Mouse (Mus musculus) layer of hippocampus, adult 2 months (tissue): ENCODE measurements at regions not wholly inside any gene's neighbourhood (a gene's known extent, or its start where the extent isn't known, plus 50 kb on each side); places are given as distances from the start of the nearest gene placed in this dataset.

Source experiments
- DNase-seq, 2 experiments: peaks; one replicate each; pipeline ENCODE4 v3.0.0; 2022; ENCODE audit warnings: low spot score in 2 of 2
- H3K27ac ChIP-seq: fragments of 200-600 bp; 2 replicates; pipeline ENCODE4 v1.8.1; 2022
- H3K4me3 ChIP-seq: fragments of 200-600 bp; 2 replicates; pipeline ENCODE4 v1.8.1; 2022; ENCODE audit warnings: mild to moderate bottlenecking
- CTCF ChIP-seq: fragments of 200-600 bp; conservative IDR thresholded peaks from 2 replicates; pipeline ENCODE4 v1.8.1; 2022; ENCODE audit warnings: antibody characterized with exemption, mild to moderate bottlenecking, moderate library complexity

DNA sequence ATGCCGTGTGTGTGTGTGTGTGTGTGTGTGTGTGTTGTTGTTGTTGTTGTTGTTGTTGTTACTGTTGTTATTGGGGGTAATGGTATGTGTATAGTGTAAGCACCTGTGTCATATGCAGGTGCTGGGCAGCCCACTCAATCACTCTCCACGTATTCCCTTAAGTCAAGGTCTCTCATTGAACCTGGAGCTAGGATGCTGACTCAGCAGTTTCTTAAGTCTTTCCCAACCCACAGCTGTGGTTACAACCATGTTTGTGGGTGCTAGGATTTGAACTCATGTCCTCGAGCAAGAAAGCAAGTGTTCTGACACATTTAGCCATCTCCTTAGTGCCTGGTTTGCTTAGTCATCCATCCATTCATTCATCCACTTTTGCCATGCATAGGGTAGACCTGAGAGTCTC is 133.2 kb downstream of the 1700129C05Rik start:
- Histone ChIP-seq H3K4me3 (no peak overlapping the region), H3K27ac (no peak overlapping the region)
- TF ChIP-seq CTCF = no peak
- DNase-seq = no peak

DNA sequence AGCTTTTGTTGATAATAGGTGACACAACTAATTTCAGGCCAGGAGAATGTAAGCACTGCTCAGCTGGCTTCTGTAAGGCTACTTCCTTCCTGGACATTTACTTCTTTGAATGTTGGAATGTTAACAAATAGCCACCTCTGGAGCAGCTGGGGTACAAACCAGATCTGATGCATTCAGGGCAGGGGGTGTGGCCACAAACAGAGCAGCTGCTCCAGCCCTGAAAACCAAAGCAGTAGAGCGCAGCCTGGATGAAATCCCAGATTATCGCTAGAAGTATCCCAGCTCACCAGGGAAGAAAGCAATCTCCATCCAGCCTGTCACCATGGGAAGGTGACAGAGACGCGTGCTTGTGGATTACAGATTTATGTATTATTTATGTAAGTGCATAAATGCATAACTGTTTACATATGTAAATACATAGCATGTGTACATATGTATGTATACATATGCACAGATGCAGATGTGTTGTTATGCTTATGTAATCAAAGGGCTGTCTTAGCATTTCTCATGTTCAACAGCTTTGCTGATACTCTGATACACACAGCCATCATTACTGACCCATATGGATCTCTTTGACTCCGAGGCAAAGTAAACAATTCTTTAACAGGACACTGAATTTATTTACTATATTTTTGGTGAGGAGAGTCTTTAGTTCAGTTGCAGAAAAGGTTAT is 143.5 kb downstream of the 1700129C05Rik start:
- H3K27ac ChIP-seq = no peak overlapping the region
- no peak for DNase-seq
- no peak overlapping the region for H3K4me3 ChIP-seq
- no peak for TF ChIP-seq CTCF

DNA sequence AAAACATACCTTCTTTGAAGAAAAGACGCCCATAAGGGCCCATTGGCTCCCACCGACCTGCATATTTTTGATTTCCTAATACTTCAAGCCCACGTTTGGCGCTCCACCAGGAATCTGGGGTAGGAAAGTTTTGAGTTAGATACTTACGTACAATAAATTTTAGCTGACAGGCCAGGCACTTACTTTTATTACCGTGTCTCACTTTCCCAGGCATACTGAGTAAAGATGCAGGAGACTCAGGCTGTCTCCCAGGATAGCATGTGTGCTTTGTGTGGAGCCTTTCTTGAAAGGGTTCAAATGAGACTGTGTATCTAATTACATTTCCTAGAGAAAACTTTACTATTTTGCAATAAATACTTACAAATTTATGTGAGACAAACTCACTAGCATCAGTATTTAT is 147.7 kb downstream of the 1700129C05Rik start:
- TF ChIP-seq CTCF = no peak
- Histone ChIP-seq H3K27ac (no peak overlapping the region), H3K4me3 (no peak overlapping the region)
- no peak for DNase-seq

DNA sequence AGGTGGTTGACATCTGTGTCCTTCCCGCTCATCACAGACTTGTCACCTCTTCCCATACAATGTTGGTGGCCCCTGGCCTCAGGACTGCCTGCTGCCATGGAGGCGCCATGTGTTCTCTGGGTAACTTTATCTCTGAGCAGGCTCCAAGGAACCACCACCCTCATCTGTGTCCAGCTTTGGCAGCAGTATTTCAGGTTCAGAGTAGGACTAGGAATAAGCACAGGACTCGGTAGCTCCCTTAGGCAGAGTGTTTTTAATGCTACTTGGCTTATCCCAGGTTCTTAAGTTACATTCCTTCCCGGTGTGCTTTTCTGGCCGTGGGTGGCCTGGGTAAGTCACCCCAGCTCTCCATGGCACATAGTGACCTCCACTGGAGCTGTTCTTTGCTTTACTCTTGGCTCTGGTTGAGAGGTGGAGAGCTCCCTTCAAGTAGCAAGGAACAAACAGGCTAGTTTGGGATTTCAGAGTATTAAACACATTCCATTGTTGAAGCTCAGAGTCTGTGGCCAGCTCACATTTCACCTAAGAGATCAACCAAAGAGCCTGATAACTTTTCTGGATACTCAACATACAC is 153.0 kb downstream of the 1700129C05Rik start:
- no peak for DNase-seq
- TF ChIP-seq CTCF = no peak
- H3K27ac ChIP-seq = no peak overlapping the region
- no peak overlapping the region for H3K4me3 ChIP-seq

DNA sequence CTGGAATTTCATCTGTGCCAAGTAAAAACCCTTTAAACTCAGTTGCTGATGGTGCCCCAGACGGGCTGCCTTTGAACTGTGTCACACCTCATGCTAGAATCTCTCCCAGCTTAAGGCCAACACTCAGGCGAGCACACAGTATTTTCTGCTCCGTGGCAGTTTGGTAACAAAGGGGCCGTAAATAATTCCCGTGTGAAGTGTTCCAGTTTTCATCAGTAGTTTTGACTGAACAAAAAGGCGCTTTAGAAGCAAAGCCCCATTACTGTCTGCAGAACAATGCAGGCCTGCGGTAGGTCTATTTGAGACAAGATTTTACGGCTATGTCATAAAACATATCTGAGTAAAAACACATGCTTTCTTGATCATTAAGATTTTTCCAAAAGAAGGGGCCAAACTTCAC is 155.0 kb downstream of the 1700129C05Rik start:
- TF ChIP-seq CTCF = no peak

DNA sequence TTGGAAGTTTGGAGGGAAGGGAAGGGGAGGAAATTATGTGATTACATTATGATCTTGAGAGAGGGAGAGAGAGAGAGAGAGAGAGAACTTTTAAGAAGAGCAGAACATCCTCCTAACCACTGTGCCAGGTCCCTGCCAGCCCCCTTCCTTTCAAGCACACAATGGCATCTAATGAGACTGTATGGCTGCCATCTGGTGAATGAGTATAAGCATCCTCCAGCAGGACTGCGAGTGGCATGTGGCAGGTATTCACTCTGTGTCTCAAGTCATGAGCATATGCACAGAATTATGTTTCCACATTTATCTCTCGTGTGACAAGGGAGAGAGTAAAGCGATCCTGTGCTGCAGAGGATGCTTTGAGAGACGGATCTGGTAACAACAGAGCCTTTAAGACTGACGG is 156.9 kb downstream of the 1700129C05Rik start:
- Histone ChIP-seq H3K27ac (no peak overlapping the region), H3K4me3 (no peak overlapping the region)
- DNase-seq = no peak
- no peak for TF ChIP-seq CTCF

More for the DNA sequence above, 155.0 kb downstream of the 1700129C05Rik start:
- H3K27ac ChIP-seq = no peak overlapping the region
- H3K4me3 ChIP-seq = no peak overlapping the region
- DNase-seq = no peak

DNA sequence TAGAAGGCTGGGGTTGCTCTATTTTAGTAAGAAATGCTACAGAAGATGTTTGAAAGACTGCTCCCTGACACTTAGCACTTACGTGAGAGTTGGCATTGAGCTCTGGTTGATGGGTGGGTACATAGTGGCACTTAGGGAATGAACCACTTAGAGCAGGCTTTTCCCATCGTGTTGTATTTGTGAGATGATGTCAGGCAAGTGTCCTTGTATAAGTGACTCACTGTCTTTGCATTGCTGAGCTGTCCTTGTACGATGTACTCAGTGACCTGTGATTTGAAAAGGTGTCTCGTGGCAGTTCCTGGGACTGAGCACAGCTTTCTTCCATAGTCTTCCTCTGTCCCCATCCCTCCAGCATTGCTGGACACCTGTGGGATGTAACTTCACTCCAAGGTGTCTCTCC is 165.9 kb downstream of the 1700129C05Rik start:
- no peak for DNase-seq
- Histone ChIP-seq H3K4me3 (no peak overlapping the region), H3K27ac (no peak overlapping the region)
- no peak for TF ChIP-seq CTCF

DNA sequence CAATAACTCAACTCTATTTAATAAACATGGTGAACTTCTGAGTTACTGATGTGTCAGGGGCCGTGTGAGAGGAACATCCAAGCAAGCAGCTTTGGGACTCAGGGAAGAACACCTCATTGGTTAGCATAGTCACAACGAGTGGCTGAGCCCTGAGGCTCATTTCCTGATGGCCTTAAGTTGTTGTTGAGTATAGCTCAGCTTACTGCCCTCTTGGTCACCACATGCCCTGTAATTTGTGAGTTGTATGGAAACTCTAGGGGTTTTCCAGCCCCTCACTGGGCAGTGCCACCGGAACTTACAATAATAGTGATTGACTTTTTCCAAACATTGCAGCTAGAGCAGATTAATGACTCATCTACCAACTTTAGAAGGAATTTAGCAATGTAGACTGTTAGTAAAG is 173.4 kb downstream of the 1700129C05Rik start:
- DNase-seq = no peak
- Histone ChIP-seq H3K4me3 (no peak overlapping the region), H3K27ac (no peak overlapping the region)
- TF ChIP-seq CTCF = no peak

DNA sequence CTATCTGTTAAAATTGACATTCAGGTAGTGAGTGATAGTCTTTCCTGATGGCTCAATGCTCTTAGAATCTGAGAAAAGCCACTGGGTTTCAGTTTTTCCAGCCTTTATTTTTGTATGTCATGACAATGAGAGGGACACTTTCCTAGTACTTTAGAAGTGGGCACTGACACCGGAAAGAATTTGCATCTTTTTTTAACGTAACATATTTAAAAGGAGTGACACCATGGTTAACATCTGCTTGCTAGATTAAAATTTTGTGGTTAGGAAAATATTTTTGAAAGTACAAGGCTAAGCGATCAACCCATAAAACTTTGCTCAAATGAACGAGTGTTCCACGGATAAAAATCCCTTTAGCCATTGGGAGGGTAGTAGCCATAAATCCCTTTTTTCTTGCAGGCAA is 174.7 kb downstream of the 1700129C05Rik start:
- DNase-seq = no peak
- TF ChIP-seq CTCF = no peak
- no peak overlapping the region for H3K27ac ChIP-seq
- no peak overlapping the region for H3K4me3 ChIP-seq

DNA sequence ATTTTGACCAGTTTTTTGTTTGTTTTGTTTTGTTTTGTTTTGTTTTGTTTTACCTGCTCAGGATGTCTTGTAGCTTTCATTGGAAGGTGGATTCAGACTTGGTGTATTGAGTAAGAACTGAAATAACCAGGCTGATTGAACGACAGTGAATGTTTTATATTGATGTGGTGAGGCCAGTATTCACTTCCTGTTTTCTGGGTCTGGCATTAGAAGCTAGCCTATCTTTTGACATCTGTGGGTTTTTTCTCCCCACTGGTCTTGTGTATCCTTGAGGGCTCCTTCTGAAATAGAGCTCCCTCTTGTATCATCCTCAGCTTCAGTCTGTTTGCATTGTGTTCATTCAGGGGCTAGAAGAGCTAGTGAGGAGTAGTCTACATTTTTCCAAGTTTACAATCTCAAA is 175.5 kb downstream of the 1700129C05Rik start:
- no peak overlapping the region for H3K27ac ChIP-seq
- no peak for TF ChIP-seq CTCF
- no peak for DNase-seq
- H3K4me3 ChIP-seq = no peak overlapping the region

DNA sequence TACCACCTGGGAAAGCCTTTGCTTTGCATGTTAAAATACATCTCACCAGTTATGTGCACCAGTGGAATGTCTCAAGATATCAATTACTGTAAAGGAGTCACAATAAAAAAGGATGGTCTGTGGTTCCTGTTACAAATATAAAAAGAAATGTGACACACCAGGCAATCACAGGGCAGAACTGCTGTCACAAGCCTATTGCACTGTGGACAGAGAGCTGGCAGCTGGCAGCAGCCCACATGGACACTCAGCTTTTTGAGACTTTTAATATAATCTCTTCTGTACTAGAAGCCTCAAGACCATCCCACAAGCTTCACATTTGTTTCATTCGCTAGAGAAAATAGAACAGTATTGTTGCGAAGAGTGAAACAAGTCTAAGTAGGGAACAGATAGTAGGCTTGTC is 197.7 kb downstream of the 1700129C05Rik start:
- DNase-seq = no peak
- no peak overlapping the region for H3K4me3 ChIP-seq
- no peak overlapping the region for H3K27ac ChIP-seq
- no peak for TF ChIP-seq CTCF

DNA sequence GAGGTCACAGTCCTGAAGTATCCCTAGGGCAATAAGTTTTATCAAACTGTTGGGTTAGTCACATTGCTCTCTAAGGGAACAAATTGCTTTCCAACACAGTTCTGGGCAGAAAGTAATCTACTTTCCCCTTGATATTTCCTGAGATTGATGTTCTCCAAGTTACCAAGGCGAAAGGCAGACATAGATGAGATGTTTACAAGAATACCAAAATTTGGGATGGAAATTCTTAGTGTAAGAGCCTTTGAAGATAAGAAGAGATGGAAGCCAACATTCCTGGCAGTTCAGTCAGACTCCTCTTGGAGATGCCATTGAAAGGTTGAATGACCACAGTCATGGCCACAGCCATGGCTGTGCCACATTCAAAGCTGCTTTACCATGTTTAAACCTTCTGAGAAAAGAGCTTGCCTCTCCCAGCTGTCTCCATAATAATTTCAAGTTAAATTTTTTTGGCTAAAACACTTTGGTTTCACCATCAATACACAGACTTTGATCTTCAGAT is 199.4 kb downstream of the 1700129C05Rik start:
- DNase-seq = no peak
- no peak overlapping the region for H3K4me3 ChIP-seq
- TF ChIP-seq CTCF = no peak

DNA sequence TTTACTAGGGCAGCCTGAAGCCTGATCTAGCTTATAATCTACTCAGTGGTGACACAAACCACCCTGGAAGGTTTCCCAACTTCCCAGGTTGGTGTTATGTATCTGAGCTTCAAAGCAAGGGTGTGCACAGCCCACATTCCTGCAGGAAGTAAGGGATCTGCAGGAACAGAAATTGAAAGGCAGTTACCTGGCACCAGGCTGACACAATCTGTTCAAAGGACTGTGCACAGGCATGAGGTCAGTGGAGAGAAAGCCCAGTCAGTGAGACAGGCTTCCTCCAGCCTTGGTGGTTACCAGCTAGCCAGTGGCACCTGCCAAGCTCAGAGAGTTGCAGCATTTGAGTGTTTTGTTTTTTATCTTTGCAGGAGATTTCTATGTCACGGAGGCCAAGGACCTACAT is 203.6 kb downstream of the 1700129C05Rik start:
- no peak for TF ChIP-seq CTCF
- H3K27ac ChIP-seq = no peak overlapping the region
- DNase-seq = no peak
- no peak overlapping the region for H3K4me3 ChIP-seq

More for the DNA sequence above, 199.4 kb downstream of the 1700129C05Rik start:
- no peak overlapping the region for H3K27ac ChIP-seq

DNA sequence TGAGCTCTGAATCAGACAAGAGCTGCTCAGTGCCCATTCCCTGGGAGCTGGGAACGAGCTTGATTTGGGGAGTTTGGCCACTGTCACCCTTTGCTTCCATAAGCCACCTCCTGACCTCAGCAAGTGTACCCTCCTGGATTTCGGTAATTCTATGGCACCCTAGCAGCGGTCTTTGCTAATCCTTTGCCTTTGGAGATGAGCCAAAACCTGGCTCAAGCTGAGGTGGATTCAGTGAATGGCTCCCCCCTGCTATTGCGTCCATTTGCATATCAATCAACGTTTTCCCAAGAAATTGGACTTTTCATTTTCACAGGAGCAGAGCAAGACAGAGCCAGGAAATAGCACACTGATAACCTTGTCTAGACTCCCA is 204.1 kb downstream of the 1700129C05Rik start:
- no peak for DNase-seq
- H3K4me3 ChIP-seq = no peak overlapping the region
- H3K27ac ChIP-seq = no peak overlapping the region
- no peak for TF ChIP-seq CTCF
